Mouse (Mus musculus) subcutaneous adipose tissue, adult 2 months (tissue): ENCODE measurements around the gene Asb16. TPM values are rescaled to one million over a fixed set of nuclear protein-coding genes. Genes with fewer than 3 reads are reported as not detected.

Experiments used
- polyA plus RNA-seq: library from polyadenylated mRNA; depleted of rRNA; stranded (reverse); fragments of >200 nt; gene quantifications from 2 replicates; pipeline ENCODE4 v1.2.3, GENCODE M21; 2012; ENCODE audit warnings: low replicate concordance; rRNA removed

The Asb16 gene
- 0.36 and 0.50 TPM in 2 replicates for polyA plus RNA-seq

GRCm38 (mm10) chr11:102268520-102269244 lies at the start of gene Asb16:
Gene Asb16 (plus strand): TSS chr11:102268743.

GRCm38 (mm10) chr11:102230006-102230741 lies 38.4 kb upstream of the Asb16 start, which contains the start of gene Hdac5:
Gene Hdac5 (minus strand): TSS chr11:102230166.

GRCm38 (mm10) chr11:102248630-102249230 lies 19.8 kb upstream of the Asb16 start, which contains the start of gene BC030867:
Gene BC030867 (plus strand): TSS chr11:102248882.

GRCm38 (mm10) chr11:102284501-102285094 lies 16.1 kb downstream of the Asb16 start, which contains the start of gene Tmub2:
Gene Tmub2 (plus strand): TSS chr11:102284931.

GRCm38 (mm10) chr11:102296491-102297472 lies 28.2 kb downstream of the Asb16 start, which contains the start of gene Atxn7l3:
Gene Atxn7l3 (minus strand): TSS chr11:102296631.

GRCm38 (mm10) chr11:102319410-102319792 lies 50.9 kb downstream of the Asb16 start, which contains the start of gene Ubtf:
Gene Ubtf (minus strand): TSS chr11:102319742.

Other genes starting within 250 kb of the Asb16 start
- gene Mpp3, start 240.3 kb upstream of the Asb16 start, polyA plus RNA-seq, result 5.0 and 8.7 TPM in 2 replicates
- 68.3 and 284 TPM in 2 replicates for gene Cd300lg, start 227.2 kb upstream of the Asb16 start, polyA plus RNA-seq
- gene Mpp2, start 180.2 kb upstream of the Asb16 start, polyA plus RNA-seq, result 12.6 and 13.1 TPM in 2 replicates
- gene Ppy, start 167.4 kb upstream of the Asb16 start, polyA plus RNA-seq, result not detected in 2 replicates
- gene Pyy, start 160.9 kb upstream of the Asb16 start, polyA plus RNA-seq, result not detected in 2 replicates
- gene Nags, start 123.2 kb upstream of the Asb16 start, polyA plus RNA-seq, result not detected in 2 replicates
- gene Tmem101, start 112.3 kb upstream of the Asb16 start, polyA plus RNA-seq, result 18.7 and 31.1 TPM in 2 replicates
- 47.8 and 68.5 TPM in 2 replicates for gene Lsm12, start 83.4 kb upstream of the Asb16 start, polyA plus RNA-seq
- 111 and 119 TPM in 2 replicates for gene G6pc3, start 79.1 kb upstream of the Asb16 start, polyA plus RNA-seq
- gene Hdac5, start 38.6 kb upstream of the Asb16 start, polyA plus RNA-seq, result 96.1 and 120 TPM in 2 replicates
- gene BC030867, start 19.9 kb upstream of the Asb16 start, polyA plus RNA-seq, result 0.63 and 4.8 TPM in 2 replicates
- 64.4 and 68.1 TPM in 2 replicates for gene Tmub2, start 16.2 kb downstream of the Asb16 start, polyA plus RNA-seq
- 30.8 and 53.3 TPM in 2 replicates for gene Atxn7l3, start 27.9 kb downstream of the Asb16 start, polyA plus RNA-seq
- gene Ubtf, start 51.0 kb downstream of the Asb16 start, polyA plus RNA-seq, result 21.4 and 45.7 TPM in 2 replicates
- 0.08 and 0.10 TPM in 2 replicates for gene Slc4a1, start 97.5 kb downstream of the Asb16 start, polyA plus RNA-seq
- 0.83 and 3.7 TPM in 2 replicates for gene Rundc3a, start 124.7 kb downstream of the Asb16 start, polyA plus RNA-seq
- 493 and 498 TPM in 2 replicates for gene Slc25a39, start 139.2 kb downstream of the Asb16 start, polyA plus RNA-seq
- gene Grn, start 161.6 kb downstream of the Asb16 start, polyA plus RNA-seq, result 332 and 384 TPM in 2 replicates
- gene Fam171a2, start 178.9 kb downstream of the Asb16 start, polyA plus RNA-seq, result 10.4 and 71.8 TPM in 2 replicates
- 5.7 and 10.0 TPM in 2 replicates for gene Itga2b, start 201.4 kb downstream of the Asb16 start, polyA plus RNA-seq